Mouse (Mus musculus) heart, postnatal 0 days (tissue): ENCODE data around the gene Bsg.

ENCODE experiments used
- CTCF ChIP-seq: IDR thresholded peaks from 2 replicates; pipeline ENCODE4 v1.5.1; 2016; ENCODE audit warnings: antibody characterized with exemption, control low read depth, low read depth
- EP300 ChIP-seq: IDR thresholded peaks from 2 replicates; pipeline ENCODE4 v1.6.1; 2016; ENCODE audit warnings: antibody characterized with exemption, low read depth

GRCm38 (mm10) chr10:79739234-79739633 lies 34.9 kb downstream of the Bsg start:
- TF ChIP-seq CTCF, result no peak
- no peak for TF ChIP-seq EP300
